Mouse (Mus musculus) left cerebral cortex, postnatal 14 days (tissue): ENCODE data around the gene Cib3. TPM values are rescaled to one million over a fixed set of nuclear protein-coding genes. Genes with fewer than 3 reads are reported as not detected.

Source experiments
- DNase-seq, 2 experiments: peaks; one replicate each; pipeline ENCODE4 v3.0.0; 2021 to 2022; ENCODE audit warnings: low spot score in 2 of 2, mixed read lengths in 1 of 2
- intact Hi-C: fragments of 180-260 bp; cut with DNase I; formaldehyde crosslinking; loops from one replicate; pipeline ENCODE4 v1.15.1; 2025
- total RNA-seq, 2 experiments: library from RNA; stranded (reverse); gene quantifications; 2 replicates each; pipeline ENCODE4 v1.2.3; 2021

Cib3 gene
- total RNA-seq, 2 experiments from 2014 or later, result not detected

DNA sequence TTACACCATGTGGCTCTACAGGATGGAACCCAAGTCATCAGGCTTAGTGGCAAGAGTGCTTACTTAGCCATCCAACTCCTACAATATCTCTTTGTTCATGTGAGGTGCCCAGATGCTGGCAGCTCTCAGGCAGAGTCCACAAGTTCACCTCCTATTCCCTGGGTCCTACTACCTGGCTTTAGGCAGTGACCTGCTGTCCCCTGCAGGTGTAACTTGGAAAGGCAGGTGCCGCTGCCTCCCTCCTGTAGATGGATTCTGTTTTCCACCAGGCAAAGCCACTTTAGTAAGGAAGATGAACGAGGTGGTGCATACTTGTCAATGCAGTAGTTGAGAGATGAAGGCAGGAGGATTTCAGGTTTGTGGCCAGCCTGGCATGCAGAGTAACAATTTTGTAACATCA is 2.4 kb upstream of the Cib3 start:
- intact Hi-C loops, result no loop called here

DNA sequence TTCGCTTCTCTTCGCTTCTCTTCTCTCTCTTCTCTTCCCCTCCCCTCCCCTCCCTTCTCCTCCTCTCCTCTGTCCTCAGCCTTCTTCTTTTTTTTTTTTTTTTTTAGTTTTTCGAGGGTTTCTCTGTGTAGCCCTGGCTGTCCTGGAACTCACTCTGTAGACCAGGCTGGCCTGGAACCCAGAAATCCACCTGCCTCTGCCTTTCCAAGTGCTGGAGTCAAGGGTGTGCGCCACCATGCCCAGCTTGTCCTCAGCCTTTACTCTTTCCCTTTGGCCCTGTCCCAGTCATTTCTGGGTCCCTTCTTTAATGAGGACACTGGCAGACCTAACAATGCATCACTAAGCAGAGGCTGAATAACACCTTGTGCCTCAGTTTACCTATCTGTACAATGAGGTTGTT is 899 bp upstream of the Cib3 start, which contains the start of gene Gm11034:
Gene Gm11034 (minus strand): TSS at position 101 of the 400 bp plus-strand sequence.
- intact Hi-C loops, result no loop called here
- no peak for DNase-seq

More for the DNA sequence above, 2.4 kb upstream of the Cib3 start:
- DNase-seq, result no peak

DNA sequence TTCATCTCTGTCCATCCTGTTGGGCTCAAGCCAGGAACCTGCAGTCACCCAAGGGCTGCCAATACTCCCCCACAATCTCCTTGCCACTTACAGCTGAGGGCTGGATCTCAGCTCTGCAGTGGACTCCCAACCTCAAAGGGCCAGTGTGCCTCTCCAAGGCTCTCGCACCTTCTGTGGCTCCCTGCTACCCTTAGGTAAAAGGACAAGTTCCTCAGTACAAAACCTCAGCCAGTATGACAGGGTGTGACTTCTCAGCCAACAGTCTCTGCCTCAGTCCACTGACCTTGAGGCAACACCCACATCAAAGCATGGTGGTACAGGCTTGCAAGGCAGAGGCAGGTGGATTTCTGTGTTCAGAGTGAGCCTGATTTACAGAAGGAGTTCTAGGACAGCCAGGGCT is 791 bp downstream of the Cib3 start:
- no peak for DNase-seq
- intact Hi-C loops, result no loop called here

DNA sequence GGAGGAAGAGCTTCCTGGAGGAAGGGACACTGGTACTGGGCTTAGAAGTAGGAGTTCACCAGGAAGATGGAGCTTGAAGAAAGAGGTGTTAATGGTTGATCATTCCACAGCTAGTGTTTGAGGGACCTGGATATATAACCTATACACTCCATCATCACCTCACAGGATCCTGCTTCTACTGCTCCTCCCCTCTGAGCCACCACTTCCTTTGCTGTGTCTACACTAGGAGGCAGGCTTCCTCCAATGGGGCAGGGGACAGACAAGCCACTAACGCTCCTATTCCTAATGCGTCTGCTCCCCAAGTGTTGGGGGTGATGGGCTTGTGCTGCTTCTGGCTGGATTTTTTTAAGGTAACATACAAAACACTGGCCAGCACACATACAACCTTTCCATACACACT is 1.9 kb downstream of the Cib3 start:
- intact Hi-C loops, result no loop called here
- DNase-seq, result no peak

DNA sequence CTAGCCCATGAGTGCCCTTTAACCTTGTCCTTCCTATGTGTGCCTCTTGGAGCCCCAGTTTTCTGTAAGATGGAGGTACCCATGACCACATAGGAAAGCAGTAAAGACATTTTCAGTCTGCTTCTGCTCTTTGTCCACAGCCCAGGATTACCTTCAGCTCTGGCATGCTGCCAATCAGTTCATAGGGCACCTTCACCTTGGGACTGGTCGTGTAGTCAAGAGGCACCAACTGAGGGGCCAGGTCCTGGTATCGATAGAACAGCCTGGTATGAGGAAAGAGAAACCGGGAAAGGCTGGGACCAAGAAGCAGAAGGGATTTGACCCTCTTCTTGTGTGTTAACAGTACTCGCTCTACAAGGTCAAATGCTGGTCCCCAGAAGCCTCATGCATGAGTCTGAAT is 2.4 kb downstream of the Cib3 start:
- intact Hi-C loops, result no loop called here
- DNase-seq, result no peak

DNA sequence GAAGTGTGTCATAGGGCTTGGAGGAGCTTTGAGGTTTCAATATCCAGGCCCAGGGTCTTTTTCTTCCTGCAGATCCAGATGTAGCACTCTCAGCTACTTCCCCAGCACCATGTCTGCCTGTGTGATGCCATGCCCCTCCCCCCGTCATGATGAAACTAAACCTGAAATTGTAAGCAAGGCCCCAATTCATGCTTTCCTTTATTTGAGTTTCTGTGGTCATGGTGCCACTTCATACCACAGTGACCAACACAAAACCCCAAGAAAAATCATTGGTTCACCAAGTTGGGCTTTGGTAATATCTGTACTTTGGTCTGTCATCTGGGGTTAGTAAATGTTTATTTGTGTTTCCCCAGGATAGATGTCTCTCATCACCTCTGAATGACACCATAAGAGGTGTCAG is 4.1 kb downstream of the Cib3 start:
- intact Hi-C loops, result no loop called here
- DNase-seq, result no peak

DNA sequence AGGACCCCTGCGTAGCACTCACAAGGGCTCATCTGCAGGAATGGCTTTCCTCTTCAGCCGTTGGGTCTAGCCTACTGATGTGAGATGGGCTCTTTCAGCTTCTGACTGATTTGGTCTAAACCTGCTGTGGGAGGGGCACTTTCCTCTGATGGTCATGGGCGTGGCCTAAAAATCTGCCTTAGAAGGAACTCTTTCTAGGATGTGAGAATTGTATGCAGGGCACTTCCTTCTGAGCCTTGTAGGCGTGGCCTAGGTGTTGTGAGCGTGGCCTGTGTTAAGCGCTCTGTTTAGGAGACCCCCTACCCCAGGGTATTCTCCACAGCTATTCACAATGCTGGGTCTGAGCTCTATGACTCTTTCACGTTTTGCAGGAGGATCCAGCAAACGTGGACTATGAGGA is 14.6 kb downstream of the Cib3 start:
- intact Hi-C loops, result no loop called here
- no peak for DNase-seq

DNA sequence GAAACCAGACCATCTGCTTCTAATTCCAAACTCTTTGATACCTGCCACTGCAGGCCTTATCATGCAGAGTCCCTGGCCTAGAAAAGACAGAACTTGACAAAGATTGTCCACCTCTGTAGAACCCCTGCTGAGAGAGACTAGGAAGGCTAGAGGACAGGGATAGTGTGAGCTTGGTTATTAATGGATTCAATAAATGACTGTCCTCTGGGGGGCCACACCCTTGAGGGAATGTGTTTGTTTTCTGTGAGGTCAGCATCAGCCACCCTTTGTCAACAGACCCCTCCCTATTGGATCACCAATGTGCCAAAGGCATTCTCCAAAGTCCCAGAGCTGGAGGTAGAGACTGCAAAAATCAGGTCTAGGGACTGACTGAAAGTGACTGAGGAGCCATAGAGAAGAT is 20.6 kb downstream of the Cib3 start:
- no peak for DNase-seq
- intact Hi-C loops, result no loop called here

DNA sequence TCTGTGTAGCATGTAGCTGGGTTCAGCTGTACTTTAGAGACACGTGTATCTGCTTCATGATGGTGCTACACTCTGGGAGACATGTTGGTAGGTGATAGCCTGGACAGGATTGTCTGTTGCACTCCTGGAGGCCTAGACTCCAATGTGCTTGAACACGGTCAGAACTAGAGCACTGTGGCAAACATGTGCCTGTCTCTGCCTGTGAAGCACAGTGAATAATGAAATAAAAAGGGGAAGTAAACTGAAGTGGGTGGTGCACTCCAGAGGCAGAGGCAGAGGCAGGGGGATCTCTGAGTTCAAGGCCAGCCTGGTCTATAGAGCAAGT is 22.5 kb downstream of the Cib3 start:
- intact Hi-C loops, result no loop called here
- DNase-seq, result no peak

DNA sequence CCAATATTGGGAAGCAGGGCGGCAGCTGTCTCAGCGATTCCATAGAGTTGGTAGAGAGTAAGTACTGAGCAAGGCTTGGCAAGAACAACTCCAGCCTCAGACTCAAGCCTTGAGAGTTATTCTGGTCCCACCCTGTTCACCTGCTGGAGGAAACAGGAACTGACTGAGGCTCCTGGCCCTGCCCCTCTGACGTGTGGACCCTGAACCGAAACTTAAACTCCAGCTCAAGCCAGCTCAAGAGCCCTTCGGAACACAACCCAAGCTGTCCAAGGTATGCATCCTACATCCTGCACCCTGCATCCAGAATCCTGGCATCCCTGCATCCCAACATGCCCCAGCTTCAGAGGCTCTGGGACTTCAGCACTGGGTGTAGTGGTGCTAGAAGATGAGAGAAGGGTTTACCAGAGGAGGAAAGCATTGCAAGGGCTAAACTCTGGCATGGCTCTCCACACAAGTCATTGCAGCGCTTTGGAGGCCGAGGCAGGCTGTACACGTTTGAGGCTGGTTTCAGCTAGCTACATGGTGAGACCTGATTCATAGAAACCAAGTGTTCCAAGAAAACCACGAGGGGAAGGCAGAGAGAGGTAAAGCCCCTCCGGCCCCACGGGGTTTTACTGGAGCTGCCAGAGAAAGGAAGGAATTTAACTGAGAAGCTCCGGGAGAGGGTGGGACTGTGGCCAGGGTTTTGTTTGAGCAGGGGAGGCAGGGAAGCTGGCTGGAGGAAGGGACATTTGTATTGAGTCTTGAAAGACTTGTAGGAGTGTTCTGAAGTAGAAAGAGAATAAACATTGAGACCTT is 23.0 kb downstream of the Cib3 start, which contains the start of gene Hsh2d:
Gene Hsh2d (plus strand): TSS at position 222 of the 798 bp plus-strand sequence.
- DNase-seq, result no peak
- intact Hi-C loops, result no loop called here

DNA sequence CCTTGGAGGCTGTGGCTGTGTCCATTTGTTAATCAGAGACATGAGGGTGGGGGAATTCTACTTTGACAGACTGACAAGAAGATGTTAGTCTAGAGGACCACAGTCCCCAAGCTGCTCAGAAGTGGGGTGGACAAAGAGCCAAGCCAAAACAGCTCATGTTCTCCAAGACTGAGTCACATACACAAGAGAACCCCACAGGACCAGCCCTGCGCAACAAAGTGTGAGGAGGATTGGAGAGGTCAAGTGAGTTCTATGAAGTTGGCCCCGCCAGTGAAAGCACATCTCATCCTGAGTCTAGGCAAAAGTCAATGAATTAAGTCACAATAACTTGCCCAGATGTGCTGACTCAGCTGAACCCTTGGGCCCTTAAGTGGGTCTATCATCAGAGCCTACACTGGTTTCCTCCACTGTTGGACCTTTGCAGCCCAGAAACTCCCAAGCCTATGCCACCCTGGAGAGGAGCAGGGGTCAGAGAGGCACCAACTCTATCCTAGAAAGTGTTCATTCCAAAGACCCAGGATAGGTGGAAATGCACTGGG is 24.8 kb downstream of the Cib3 start:
- no peak for DNase-seq
- intact Hi-C loops, result no loop called here

DNA sequence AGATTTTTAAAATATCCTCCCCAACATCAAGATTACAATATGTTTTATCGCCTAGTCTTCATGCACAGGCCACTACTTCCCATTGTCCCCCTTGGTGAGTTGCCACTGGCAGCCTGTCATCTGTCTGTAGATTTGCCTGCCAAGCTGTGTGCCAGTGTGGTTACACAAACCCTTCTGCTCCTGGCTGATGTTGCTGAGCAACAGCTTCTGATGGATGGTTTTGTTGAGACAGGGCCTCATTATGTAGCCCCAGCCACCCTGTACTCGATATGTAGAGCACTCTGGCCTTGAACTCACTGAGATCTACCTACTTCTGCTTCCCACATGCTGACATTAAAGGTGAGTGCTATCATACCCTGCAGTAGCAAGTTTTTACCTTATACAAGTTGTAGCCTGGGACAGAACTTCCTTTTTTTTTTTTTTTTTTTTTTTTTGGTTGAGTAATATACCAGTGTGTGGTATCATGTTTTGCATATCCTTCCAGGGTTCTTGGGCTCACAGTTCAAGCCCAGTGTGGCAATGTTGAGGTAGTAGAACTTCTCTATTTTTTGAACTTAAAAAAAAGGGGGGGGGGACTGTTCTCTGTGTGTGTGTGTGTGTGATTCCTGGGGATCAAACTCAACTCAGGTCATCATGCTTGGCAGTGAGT is 29.0 kb downstream of the Cib3 start:
- intact Hi-C loops, result no loop called here
- DNase-seq, result peak in 1 of 2 experiments; percentile 15

DNA sequence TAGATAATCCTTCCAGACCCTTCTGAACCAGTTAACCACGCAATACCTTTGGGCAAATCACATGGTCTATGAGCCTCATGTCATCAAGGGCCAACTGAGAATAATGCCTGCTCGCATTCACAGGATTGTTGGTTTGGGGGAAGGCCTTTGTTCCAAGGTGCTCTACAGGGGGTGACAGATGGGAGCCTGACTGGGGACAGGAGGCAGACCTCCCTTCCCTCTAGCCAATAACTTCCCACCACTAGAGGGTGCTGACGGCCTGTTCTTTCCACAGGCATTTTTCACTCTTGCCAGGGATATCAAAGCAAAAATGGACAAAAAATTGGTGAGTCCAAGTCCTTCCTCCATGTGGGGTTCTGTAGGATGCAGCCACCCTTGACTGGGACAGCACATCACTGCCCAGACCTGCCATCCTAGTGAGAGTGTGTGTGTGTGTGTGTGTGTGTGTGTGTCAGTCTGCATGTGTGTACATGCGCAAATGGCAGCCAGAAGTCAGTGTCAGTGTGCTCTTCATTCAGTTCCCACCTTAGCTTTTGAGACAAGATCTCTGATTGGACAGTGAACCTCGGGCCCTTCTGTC is 35.2 kb downstream of the Cib3 start:
- peak; percentile 77 to 79 for DNase-seq
- intact Hi-C loops, result loop anchor here (5.0 to 10.0 kb wide), 2 partner anchors 67 to 190 kb away; partner anchors contain the start of gene Ap1m1

DNA sequence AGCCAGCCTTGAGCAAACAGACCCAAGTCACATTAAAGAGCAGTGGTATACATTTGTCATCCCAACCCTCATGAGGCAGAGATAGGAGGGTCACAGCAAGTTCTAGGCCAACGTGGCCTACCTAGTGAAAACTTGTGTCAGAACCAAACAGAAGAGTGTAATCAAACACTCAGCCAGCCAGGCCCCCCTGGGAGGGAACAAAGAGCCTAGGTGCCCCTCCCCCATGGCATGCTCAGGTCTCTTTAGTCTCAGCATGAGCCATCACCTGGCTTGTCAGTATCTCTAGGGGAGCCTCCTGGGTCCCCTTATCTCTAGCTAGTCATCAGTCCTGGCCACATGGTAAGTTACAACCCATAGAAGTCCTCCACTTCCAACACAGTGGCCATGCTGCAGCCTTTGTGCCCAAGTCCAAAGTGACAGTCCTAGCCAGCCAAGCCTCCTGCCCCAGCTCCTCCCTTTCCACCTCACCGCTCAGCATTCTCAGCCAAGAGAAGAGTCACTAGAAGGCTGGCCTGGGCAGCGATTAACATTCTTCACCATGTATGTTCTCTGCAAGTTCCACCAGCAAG is 42.9 kb downstream of the Cib3 start:
- intact Hi-C loops, result loop anchor here (10.0 kb wide), 1 partner anchor 75 kb away; the partner anchor contains the start of gene Ap1m1
- DNase-seq, result no peak

DNA sequence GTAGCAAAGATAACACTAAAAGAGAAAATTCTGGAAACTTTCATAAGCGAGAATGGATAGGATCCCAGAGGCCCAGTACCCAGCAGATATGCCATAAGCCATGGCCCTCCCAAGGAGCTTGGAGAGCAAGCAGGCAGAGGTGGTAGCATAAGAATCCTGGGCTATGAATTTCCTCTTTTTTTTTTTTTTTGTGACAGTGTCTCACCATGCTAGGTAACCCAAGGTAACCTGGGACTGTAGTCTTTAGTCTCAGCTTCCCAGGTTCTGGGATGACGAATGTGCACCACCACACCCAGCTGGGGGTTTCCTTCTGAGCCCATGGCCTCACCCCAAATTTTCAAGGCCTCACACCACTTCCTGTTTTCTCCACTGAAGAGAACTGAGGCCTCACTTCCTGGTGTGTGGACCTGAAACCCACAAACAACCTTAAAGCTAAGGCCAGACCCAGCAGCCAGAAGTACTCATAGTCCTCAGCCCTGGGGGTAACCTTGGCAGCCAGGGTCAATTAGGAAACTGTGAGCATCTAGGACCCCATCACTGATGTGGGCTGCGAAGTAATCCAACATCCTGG is 43.5 kb downstream of the Cib3 start:
- intact Hi-C loops, result no loop called here
- no peak for DNase-seq

DNA sequence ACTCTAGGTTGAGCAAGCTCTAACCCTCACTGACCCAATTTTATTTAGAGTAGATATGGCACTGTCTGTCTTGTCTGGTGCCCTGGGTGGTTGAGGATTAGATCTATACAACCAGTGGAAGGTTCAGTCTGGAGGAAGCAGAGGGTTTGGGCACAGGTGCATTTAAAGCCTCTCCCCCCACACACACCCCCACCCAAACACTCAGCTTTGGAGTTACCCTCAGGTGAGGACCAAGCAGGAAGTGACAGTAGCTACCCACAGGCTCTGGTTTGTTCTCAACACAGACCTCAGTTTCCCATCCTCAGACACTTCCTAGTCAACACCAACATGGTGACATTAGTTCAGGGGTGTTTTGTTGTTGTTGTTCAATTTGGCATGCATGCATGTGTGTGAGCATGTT is 49.8 kb downstream of the Cib3 start:
- no peak for DNase-seq
- intact Hi-C loops, result no loop called here

DNA sequence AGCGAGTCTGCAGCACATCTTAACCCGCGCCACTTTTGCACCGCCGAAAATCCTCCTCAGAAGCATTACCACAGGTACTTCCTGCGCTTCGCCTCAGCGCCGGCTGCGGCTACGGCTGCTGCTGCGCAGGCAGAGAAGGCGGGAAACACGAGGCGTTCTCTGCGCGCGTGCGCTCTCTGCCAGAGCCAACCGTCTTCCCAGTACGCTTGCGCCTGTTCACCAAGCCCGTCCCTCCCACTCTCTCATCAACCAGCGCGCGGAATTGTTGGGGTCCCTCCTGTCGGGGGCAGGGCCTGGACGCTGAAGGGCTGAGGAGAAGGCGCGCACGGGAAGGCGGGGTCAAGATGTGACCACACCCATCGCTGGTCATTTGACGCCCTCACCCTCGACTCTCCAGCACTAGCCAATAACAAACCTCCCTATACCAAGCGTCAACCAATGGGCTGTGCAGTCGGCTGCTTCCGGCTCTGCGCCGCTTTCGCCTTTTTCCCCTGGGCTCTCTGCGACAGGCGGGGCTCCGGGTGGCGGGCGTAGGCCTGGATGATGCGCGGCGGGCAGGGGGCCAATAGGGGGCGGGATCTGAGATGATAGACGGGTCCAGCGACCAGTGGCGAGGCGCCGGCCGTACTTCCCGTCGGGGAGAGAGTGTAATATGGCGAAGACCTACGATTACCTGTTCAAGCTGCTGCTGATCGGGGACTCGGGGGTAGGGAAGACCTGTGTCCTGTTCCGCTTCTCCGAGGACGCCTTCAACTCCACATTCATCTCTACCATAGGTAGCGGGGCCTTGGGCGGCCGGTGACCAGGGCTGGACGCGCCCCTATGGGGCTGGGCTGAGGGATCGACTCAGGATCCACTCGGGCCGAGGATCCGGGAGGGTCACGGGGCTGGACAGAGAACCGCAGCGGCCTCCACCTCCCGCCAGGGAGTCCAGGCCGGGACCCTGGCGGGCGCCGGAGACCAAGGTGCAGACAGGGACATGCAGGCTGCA is 51.6 kb downstream of the Cib3 start, which contains the start of gene Rab8a:
Gene Rab8a (plus strand): TSS at position 494 of the 991 bp plus-strand sequence.
- intact Hi-C loops, result no loop called here
- DNase-seq, result peak; percentile 100

DNA sequence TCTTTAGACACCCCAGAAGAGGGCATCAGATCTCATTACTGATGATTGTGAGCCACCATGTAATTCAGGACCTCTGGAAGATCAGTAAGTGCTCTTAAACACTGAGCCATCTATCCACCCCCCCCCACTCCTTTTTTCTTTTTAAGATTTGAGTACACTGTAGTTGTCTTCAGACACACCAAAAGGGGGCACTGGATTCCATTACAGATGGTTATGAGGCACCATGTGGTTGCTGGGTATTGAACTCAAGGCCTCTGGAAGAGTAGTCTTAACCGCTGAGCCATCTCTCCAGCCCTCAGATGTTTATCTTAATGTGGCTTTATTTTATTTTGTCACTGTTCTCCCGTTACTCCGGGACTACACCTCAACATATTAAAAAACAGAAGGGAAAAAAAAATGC is 52.6 kb downstream of the Cib3 start:
- intact Hi-C loops, result no loop called here
- no peak for DNase-seq
